Mouse (Mus musculus): ENCODE data around the gene Abhd12.

The Abhd12 gene

GRCm38 (mm10) chr2:150847436-150847995, 57.0 kb downstream of the Abhd12 start:
- no peak for DNase-seq

- DNase-seq, result no peak
Observed at GRCm38 (mm10) chr2:150844798-150845197, 59.7 kb downstream of the Abhd12 start.

GRCm38 (mm10) chr2:150842049-150842461, 62.5 kb downstream of the Abhd12 start:
- no peak for DNase-seq

GRCm38 (mm10) chr2:150841109-150841508, 63.4 kb downstream of the Abhd12 start:
- DNase-seq, result no peak

- no peak for DNase-seq
Observed at GRCm38 (mm10) chr2:150839686-150840471, 64.7 kb downstream of the Abhd12 start.

- no peak for DNase-seq
Observed at GRCm38 (mm10) chr2:150837781-150838180, 66.8 kb downstream of the Abhd12 start.

- DNase-seq, result no peak
Observed at GRCm38 (mm10) chr2:150836906-150837305, 67.6 kb downstream of the Abhd12 start.

GRCm38 (mm10) chr2:150835975-150836374, 68.6 kb downstream of the Abhd12 start:
- no peak for DNase-seq

- no peak for DNase-seq
Observed at GRCm38 (mm10) chr2:150834616-150835015, 69.9 kb downstream of the Abhd12 start.

GRCm38 (mm10) chr2:150832029-150832428, 72.5 kb downstream of the Abhd12 start:
- DNase-seq, result no peak

- DNase-seq, result no peak
Observed at GRCm38 (mm10) chr2:150830911-150831441, 73.6 kb downstream of the Abhd12 start.

GRCm38 (mm10) chr2:150830011-150830410, 74.5 kb downstream of the Abhd12 start:
- DNase-seq, result no peak

GRCm38 (mm10) chr2:150828654-150829053, 75.9 kb downstream of the Abhd12 start:
- no peak for DNase-seq

GRCm38 (mm10) chr2:150828164-150828563, 76.4 kb downstream of the Abhd12 start:
- DNase-seq, result no peak

GRCm38 (mm10) chr2:150826426-150826825, 78.1 kb downstream of the Abhd12 start:
- DNase-seq, result no peak

GRCm38 (mm10) chr2:150822987-150823386, 81.6 kb downstream of the Abhd12 start:
- no peak for DNase-seq

- DNase-seq, result no peak
Observed at GRCm38 (mm10) chr2:150820720-150821119, 83.8 kb downstream of the Abhd12 start.

GRCm38 (mm10) chr2:150818742-150819141, 85.8 kb downstream of the Abhd12 start:
- DNase-seq, result no peak

GRCm38 (mm10) chr2:150816676-150817402, 87.7 kb downstream of the Abhd12 start:
- DNase-seq, result no peak

GRCm38 (mm10) chr2:150812816-150813215, 91.7 kb downstream of the Abhd12 start:
- DNase-seq, result no peak

GRCm38 (mm10) chr2:150810603-150811002, 93.9 kb downstream of the Abhd12 start:
- DNase-seq, result no peak

GRCm38 (mm10) chr2:150808812-150809211, 95.7 kb downstream of the Abhd12 start:
- DNase-seq, result no peak

GRCm38 (mm10) chr2:150808381-150808780, 96.2 kb downstream of the Abhd12 start:
- no peak for DNase-seq

GRCm38 (mm10) chr2:150803035-150803434, 101.5 kb downstream of the Abhd12 start:
- DNase-seq, result peak; percentile 44
